In the genomic region with DNA sequence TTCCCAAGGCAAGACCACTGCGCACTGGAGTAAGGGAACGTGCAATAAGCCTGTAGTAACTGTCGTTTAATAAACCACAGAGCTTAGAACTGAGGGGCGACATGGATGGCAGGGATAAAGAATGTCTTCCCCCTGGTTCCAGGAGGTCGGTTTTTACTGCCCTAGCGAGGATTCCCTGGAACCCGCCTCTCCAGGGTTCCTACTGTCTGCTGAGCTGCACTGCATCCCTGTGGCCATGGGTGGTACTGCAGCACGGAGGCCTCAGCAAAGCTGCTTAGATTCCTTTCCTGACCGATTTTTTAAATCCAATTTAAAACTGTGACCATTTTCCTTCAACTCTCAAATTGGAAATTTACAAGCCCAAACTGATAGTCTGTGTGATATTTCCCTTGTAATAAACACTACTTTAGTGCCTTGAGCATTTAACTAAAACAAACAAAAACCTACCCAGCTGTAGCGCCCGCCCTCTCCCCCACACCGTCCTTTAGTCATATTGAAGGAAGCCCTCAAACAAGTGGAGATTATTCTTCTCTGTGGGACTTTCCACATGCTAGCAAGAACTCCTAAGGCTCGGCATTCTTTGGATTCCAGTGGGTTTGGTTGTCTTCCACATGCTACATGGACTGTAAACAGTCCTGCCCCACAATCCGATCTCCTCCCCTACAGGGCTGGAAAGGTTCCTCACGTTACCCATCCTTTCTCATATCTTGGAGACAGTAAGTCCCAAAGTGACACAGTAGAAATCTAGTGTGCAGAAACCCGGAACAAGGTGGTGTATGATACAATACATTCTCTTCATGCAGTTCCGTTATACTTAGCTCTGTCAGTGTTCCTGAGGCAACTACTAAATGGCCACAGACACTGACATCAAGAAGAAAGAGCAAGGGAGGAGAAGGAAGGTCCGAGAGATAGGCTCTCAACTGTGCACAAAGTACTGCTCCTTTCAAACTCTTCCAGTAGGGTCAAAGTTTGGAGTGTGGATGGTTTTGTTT, we compare ENCODE assay signal across 8 mouse cellular contexts. TPM values are rescaled to one million over a fixed set of nuclear protein-coding genes. Genes with fewer than 3 reads are reported as not detected.
A peak's percentile ranks its signal among the peaks of the same experiment; 100 is the strongest.
DNase-seq lines count a peak whose midpoint lies in the region; ATAC-seq and TF ChIP-seq lines count a peak whose summit lies in the region.

No protein-coding gene starts in this region.

- no peak overlapping the region for H3K27ac ChIP-seq in hindbrain, postnatal 0 days

- no peak overlapping the region for H3K4me3 ChIP-seq in hindbrain, postnatal 0 days (ENCODE audit: low read length)

- H3K36me3 ChIP-seq in hindbrain, postnatal 0 days (ENCODE audit: insufficient read depth, low read length): no peaks in the 10 kb centered on the region

- ATAC-seq in activated CD4-positive, CD25-positive, alpha-beta regulatory T cell, adult 4 months: peak; percentile 52
- ATAC-seq in hindbrain, postnatal 0 days: peak; percentile 71; the same call in 1 of the 2 replicates
- peak; percentile 93 for ATAC-seq in megakaryocyte-erythroid progenitor cell, adult 5-6 weeks (replicated peaks; ENCODE audit: low FRiP score, low TSS enrichment, poor library complexity, severe bottlenecking)

- no peaks in the 10 kb centered on the region for H3K27me3 ChIP-seq in hindbrain, postnatal 0 days (ENCODE audit: insufficient read depth, low read length)

- H3K9me3 ChIP-seq in hindbrain, postnatal 0 days (ENCODE audit: low read length): no peaks in the 10 kb centered on the region

- H3K9ac ChIP-seq in hindbrain, postnatal 0 days (replicated peaks; ENCODE audit: low read length): no peak overlapping the region

- H3K4me1 ChIP-seq in hindbrain, postnatal 0 days (ENCODE audit: insufficient read depth, low read length): no peaks in the 10 kb centered on the region

- WGBS in hindbrain, postnatal 0 days: 48% methylated on average over 18 of the region's 18 CpGs

- H3K4me2 ChIP-seq in hindbrain, postnatal 0 days (ENCODE audit: low read depth, low read length): peak overlapping the region; percentile 32

- peak; percentile 94 for TF ChIP-seq CTCF in hindbrain, postnatal 0 days (IDR thresholded peaks at IDR 0.05; ENCODE audit: low read depth)

- peak; percentile 87 to 89 for DNase-seq in cerebellum, postnatal 36 days
- peak; percentile 80 for DNase-seq in gastrocnemius, adult 18-20 months (ENCODE audit: low spot score)
- DNase-seq in hindbrain, postnatal 0 days (ENCODE audit: low spot score): peak; percentile 89
- peak; percentile 65 for DNase-seq in left cerebral cortex, adult 11 months (ENCODE audit: low spot score)
- peak; percentile 60 to 75 for DNase-seq in right cerebral cortex, postnatal 36 days (ENCODE audit: low spot score in 2 of 2)
- peak; percentile 52 to 84 for DNase-seq in urinary bladder, postnatal 4 days (ENCODE audit: low spot score in 2 of 2)

RNA-seq across cellular contexts. Expression of a gene that starts 36.9 kb away (rescaled TPM):
- 1 to 10 TPM; 2.9 to 4.3 TPM for polyA plus RNA-seq in activated CD4-positive, CD25-positive, alpha-beta regulatory T cell, adult 4 months (2017; shearing (Covaris generic))
- total RNA-seq in gastrocnemius, adult 18-20 months (2021): 10 to 100 TPM; 30.2 to 34.0 TPM
- 0.14 TPM in 1 of 2 replicates, not detected in the other for total RNA-seq in hindbrain, postnatal 0 days (2014; rRNA removed)
- polyA plus RNA-seq in hindbrain, postnatal 0 days (2015; fragmentation: Nextera tagmentation; extraction: Ambion mirVana): 1.00 and 1.5 TPM in 2 replicates
- not detected in 2 replicates for total RNA-seq in megakaryocyte-erythroid progenitor cell, adult 5-6 weeks (2014; fragmentation: Nextera tagmentation)
- 0.46 TPM in 1 of 2 replicates, not detected in the other for total RNA-seq in megakaryocyte-erythroid progenitor cell, adult 5-6 weeks (2017)

RNA-seq across cellular contexts. Expression of a gene that starts 36.9 kb away (rescaled TPM):
- polyA plus RNA-seq in activated CD4-positive, CD25-positive, alpha-beta regulatory T cell, adult 4 months (2017; shearing (Covaris generic)): 1 to 10 TPM in 1 of 2 experiments, under 1 TPM in 1; 0.54 to 1.3 TPM
- total RNA-seq in gastrocnemius, adult 18-20 months (2021): 1 to 10 TPM; 6.0 to 9.3 TPM
- 0.37 TPM in 1 of 2 replicates, not detected in the other for total RNA-seq in hindbrain, postnatal 0 days (2014; rRNA removed)
- 0.34 and 0.43 TPM in 2 replicates for polyA plus RNA-seq in hindbrain, postnatal 0 days (2015; fragmentation: Nextera tagmentation; extraction: Ambion mirVana)
- not detected in 2 replicates for total RNA-seq in megakaryocyte-erythroid progenitor cell, adult 5-6 weeks (2014; fragmentation: Nextera tagmentation)
- 1.4 TPM in 1 of 2 replicates, not detected in the other for total RNA-seq in megakaryocyte-erythroid progenitor cell, adult 5-6 weeks (2017)

RNA-seq across cellular contexts. Expression of a gene that starts 46.7 kb away (rescaled TPM):
- polyA plus RNA-seq in activated CD4-positive, CD25-positive, alpha-beta regulatory T cell, adult 4 months (2017; shearing (Covaris generic)): 1 to 10 TPM; 1.5 to 2.8 TPM
- total RNA-seq in gastrocnemius, adult 18-20 months (2021): 1 to 10 TPM; 8.0 to 9.2 TPM
- total RNA-seq in hindbrain, postnatal 0 days (2014; rRNA removed): 23.7 and 31.1 TPM in 2 replicates
- polyA plus RNA-seq in hindbrain, postnatal 0 days (2015; fragmentation: Nextera tagmentation; extraction: Ambion mirVana): 14.0 and 16.3 TPM in 2 replicates
- total RNA-seq in megakaryocyte-erythroid progenitor cell, adult 5-6 weeks (2014; fragmentation: Nextera tagmentation): 3.0 and 3.2 TPM in 2 replicates
- 5.6 and 7.7 TPM in 2 replicates for total RNA-seq in megakaryocyte-erythroid progenitor cell, adult 5-6 weeks (2017)

Comparison
In these comparisons a context has a peak if more than half of its experiments do, and no peak if none do; other contexts are left out.
1. RNA of a gene that starts 36.9 kb away (total RNA-seq): 30.2 to 34.0 TPM in gastrocnemius, adult 18-20 months; 0.14 TPM in hindbrain, postnatal 0 days and 0.46 TPM in megakaryocyte-erythroid progenitor cell, adult 5-6 weeks; every median in the first group is over 10 times any median in the second.
2. Peak in every context shown above with its lines, with median percentiles within 50 percentile points of each other: ATAC-seq and DNase-seq.